Mouse (Mus musculus) layer of hippocampus, adult 8-10 months (tissue): ENCODE measurements around the gene Borcs6. TPM values are rescaled to one million over a fixed set of nuclear protein-coding genes. Genes with fewer than 3 reads are reported as not detected.
A peak's percentile ranks its signal among the peaks of the same experiment; 100 is the strongest.

Experiments used
- DNase-seq, 2 experiments: peaks; one replicate each; pipeline ENCODE4 v3.0.0; 2022; ENCODE audit warnings: low spot score in 2 of 2
- total RNA-seq, 4 experiments: library from RNA; stranded (reverse); gene quantifications; 2 replicates each; pipeline ENCODE4 v1.2.4; 2022

Borcs6 gene
- total RNA-seq, 4 experiments from 2014 or later = 30.8 to 33.3 (median 31.5) TPM

DNA sequence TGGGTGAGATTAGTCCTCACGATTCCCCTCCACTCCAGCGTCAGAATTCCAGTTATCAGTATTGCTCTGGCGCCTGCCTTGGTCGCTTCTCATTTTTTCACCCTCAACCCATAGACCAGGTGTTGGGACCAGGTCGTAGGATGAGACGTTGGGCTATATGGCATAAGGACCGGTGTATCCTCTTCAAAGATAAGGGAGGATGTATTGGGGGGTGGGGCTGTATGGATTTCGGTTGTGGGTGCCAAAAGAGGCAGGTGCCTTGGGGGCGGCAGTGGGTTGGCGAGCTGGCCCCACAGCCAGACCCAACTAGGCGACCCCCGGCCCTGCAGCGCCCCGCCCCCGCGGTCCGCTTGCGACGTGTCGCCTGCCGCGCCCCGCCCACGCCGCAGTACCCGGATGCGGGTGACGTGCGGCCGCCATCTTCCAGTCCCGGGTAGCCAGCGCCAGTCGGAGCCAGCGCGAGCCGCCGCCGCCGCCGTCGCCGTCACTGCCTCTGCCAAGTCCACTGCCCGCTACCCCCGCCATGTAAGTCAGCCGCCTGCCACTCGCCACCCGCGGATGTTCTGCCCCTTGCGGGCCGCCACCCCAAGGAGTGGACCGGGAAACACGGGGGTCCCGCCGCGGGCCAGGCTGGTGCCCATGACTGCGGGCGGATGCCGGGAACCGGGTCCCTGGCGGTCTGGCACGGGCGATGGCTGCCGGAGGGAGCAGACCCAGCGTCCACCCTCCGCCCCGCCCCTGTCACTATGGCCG, 28.8 kb downstream of the Borcs6 start, which contains the start of gene Vamp2:
TSS of gene Vamp2 (plus strand) at position 388 of the 753 bp plus-strand sequence.
- peak; percentile 84 to 92 for DNase-seq

DNA sequence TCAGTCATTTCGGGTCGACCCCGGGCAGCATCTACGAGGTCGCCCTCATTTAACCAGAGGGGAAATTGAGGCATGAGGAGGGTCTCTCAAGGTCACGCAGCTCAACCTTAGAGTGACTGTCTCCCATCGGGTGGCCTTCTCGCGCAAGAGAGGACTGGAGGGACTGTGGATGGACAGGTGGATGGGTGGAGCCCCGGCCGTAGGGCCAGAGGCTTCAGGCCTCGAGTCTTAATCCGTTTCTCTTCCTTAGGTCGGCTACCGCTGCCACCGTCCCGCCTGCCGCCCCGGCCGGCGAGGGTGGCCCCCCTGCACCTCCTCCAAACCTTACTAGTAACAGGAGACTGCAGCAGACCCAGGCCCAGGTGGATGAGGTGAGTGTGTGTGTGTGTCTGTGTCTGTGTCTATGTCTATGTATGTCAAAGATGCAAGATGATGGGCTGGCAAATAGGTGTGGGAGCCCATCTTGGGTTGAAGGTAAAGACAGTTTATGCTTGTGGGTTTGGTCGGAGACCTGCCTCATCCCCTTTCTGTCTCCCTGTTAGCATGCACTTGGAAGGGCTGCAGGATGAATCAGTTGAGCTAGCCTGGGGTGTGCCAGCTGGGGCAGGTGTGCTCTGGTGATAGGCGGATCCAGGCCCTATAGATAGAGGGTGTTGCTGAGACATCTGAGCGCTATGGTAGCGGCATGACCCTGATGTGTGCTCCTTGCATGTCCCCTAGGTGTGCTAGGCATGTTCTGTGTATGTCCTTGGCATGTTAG, 29.5 kb downstream of the Borcs6 start:
- DNase-seq = peak; percentile 18 to 27

DNA sequence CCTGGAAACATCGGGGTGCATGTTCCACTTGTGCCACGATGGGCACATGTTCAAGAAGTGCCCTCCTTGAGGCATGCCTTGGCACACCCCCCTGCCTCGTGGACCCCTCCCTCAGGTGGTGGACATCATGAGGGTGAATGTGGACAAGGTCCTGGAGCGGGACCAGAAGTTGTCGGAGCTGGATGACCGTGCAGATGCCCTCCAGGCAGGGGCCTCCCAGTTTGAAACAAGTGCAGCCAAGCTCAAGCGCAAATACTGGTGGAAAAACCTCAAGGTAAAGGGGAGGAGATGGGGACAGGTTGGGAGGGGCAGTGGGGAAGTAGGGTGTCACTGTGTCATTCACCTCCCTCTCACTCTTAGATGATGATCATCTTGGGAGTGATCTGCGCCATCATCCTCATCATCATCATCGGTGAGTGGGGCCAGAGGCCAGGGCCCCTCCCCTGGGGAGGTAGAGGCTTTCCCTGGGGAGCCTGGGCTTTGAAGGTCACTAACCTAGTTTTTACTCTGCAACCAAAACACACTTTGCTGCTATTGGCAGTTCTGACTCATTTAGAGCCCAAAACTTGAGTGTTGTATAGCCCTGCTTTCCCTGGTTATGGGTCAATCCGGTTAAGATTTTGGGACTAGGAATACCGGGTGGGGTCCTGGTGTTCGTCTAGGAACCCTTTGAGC, 30.2 kb downstream of the Borcs6 start:
- DNase-seq = peak in 1 of 2 experiments; percentile 47

DNA sequence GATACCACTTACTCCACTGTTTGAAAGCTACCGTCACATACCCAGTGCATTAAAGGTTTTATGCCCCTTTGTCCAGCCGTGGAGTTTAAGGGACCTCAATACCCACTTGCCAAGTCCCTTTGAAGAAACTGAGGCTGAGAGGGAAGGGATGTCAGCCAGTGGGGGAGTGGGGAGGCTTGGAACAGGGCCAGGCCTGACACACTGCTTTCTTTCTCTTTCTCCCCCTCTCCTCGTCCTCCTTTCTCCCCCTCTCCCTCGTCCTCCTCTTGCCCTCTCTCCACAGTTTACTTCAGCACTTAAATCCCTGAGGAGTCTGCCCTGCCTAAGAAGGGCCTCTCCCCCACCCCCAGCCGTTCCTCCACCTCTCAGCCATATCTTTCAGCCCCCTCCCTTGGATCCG, 30.9 kb downstream of the Borcs6 start:
- DNase-seq = peak in 1 of 2 experiments; percentile 12

DNA sequence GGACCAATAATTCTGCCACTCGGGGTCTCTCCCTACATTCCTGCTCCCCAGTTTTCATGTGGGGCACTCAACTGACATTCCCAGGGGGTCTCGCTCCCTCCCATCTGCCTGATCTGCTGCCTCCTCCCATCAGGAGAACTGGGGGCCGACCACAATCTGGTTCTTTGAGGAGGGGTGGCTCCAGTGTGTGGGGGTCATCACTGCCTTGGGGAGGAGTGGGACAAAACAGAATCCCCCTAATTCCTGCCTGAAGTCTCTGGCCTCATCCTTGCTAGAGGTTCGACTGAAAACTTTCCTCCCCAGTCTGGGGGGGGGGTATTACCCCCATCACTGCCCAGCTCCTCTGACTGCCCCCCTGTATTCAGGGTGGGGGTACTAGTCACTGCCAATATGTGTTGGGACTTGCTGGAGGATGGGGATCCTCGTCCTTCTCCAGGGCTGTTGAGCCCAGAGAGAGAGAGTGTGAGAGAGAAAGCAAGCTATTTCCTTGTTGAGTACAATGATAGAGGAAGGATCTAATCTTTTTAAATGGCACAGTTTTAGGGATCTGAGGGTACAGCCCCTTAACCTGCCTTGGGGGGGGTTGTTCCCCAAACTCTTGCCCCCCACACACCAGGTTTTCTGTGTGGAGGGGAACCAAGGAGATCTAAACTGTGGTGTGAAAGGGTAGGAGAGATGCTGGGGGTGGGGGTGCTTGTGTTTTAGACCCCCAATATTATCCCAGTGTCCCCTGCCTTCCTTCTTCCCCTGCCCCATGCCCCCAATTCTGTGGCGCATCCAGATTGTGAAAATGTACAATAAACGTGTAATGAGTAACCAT, 32.3 kb downstream of the Borcs6 start:
- DNase-seq = no peak

DNA sequence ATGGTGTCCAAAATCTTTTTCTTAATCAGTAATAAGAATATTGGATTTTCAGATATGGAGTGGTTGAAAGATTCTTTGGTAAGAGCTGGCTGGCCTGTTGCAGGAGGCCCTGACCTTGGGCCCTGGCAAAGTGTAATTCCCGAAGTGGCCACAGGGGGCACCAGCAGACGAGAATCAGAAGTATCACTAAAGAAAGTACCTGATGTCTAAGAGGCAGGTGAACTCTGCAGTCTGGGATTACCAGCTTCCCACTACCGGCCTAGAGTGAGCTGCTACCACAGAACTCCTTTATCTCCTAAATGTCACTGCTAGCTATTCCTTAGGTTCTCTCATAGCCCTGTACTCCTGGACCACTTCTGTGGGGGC, 32.9 kb downstream of the Borcs6 start:
- DNase-seq = peak in 1 of 2 experiments; percentile 83

DNA sequence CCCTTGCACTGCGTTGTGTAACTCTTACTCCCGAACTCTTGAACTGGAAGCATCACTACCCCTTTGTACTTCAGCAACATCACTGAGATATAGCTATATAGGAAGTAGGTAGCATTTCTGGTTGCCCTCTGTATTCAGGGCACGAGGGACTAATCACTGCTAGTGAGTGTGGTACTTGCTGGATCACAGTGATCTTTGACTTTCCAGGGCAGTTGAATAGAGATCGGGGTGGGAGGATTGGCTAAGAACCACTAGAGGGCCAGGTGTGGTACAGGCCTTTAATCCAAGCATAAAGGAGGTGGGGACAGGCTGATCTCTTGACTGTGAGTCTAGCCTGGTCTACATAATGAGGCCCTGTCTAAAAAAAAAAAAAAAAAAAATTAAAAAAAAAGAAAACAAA, 33.4 kb downstream of the Borcs6 start:
- DNase-seq = peak in 1 of 2 experiments; percentile 8

DNA sequence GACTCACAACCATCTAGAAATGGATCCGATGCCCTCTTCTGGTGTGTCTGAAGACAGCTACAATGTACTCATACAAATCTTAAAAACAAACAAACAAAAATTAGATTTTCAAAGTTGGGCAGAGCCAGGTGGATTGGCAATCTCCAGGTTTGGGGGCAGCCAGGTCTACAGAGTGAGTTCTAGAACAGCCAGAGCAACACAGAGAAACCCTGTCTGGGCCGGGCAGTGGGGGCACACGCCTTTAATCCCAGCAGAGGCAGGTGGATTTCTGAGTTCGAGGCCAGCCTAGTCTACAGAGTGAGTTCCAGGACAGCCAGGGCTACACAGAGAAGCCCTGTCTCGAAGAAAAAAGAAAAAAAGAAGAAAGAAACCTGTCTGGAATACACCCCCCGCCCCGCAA, 34.3 kb downstream of the Borcs6 start:
- peak in 1 of 2 experiments; percentile 23 for DNase-seq

DNA sequence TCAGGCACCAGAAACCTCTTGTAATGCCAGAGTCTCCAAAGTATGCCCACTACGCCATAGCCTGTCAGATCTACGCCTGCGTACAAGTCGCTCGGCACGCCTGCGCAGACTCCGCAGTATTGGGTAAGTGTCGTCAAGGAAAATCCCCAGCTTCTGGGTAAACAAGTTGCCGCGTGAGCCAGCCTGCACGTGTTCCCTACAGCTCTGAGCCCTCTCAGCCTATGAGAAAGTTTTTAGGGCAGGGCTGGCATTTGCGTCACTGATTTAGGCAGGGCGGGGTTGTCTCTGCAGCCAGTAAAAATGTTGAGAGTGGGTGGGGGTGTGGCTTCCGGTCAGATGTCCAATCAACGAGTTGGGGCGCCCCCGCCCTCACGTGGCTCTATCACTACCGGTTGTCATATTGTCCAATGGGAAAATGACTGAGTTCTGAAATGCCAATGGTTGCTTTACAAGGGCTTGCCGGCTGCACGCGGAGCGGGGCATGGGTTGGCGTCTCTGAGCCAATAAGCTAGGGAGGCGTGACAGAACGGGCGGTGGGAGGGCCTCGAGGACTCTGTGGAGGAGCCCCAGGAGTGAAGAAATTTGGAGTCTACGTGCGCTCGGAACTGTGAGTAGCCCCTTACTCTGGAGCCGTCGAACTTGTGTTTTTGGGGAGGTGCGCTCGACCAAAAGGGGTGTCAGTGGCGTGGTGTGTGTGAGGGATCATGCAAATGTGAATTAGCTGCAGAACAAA, 35.3 kb downstream of the Borcs6 start, which contains the start of gene Per1:
TSS of gene Per1 (plus strand) at position 521 of the 733 bp plus-strand sequence.
- DNase-seq = peak; percentile 100

DNA sequence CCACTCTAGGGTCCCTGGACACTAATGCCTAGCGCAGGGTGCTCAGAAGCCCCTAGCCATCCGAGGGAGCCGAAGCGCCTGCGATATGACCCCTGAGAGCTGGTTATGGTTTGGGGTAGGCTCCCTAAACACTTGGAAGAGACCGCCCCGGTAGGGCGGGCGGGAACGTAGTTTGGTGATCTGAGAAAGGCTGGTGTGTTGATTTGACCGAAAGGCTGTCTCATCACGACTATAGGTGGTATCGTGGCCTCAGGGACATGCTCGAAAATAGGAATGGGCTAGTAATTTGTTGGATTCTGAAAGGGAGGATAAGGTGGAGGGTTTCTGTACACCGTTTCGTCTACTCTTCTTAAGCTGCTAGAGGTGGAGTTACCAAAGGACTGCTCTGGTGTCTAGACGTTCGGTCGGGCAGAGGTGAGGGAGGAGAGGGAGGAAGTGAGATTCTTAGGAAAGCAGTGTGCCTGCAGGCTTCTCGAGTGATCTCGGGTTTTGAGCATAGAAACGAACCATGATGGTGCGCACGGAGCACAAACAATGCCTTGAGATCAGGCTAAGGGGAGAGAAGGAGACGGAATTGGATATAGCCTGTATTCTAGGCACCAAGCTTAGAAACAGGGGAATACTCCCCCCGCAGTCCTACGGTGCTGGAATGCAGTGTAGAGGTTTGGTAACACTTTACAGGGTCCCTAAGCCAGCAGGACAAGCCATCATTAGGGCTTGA, 36.2 kb downstream of the Borcs6 start:
- DNase-seq = peak in 1 of 2 experiments; percentile 31

DNA sequence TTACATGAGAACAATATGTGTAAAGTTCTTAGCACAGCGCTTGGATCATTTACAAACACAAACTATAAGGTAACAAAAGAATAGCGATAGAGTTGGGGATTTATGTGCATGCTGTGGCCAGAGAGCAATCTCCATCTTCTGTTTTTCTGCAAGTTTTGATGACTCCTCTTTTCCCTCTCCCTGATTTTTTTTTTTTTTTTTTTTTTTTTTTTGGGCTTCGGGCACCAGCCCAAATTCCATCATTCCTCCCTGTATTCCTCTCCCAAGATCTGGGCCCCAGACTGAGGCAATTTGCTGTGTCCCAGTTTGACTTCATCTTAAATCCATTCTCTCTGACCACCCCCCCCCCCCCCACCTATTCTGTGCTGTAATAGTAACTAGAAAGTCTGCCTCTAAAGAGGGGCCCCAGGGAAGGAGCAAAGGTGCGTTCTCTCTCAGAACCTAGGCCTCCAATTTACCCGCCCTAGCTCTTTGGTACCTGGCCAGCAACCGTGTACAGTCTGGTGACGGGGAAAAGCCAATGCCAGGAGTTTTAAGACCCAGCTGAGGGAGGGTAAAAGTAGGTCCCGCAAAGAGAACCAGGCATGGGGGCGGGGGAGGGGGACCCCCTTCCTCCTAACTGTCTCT, 37.0 kb downstream of the Borcs6 start:
- no peak for DNase-seq

DNA sequence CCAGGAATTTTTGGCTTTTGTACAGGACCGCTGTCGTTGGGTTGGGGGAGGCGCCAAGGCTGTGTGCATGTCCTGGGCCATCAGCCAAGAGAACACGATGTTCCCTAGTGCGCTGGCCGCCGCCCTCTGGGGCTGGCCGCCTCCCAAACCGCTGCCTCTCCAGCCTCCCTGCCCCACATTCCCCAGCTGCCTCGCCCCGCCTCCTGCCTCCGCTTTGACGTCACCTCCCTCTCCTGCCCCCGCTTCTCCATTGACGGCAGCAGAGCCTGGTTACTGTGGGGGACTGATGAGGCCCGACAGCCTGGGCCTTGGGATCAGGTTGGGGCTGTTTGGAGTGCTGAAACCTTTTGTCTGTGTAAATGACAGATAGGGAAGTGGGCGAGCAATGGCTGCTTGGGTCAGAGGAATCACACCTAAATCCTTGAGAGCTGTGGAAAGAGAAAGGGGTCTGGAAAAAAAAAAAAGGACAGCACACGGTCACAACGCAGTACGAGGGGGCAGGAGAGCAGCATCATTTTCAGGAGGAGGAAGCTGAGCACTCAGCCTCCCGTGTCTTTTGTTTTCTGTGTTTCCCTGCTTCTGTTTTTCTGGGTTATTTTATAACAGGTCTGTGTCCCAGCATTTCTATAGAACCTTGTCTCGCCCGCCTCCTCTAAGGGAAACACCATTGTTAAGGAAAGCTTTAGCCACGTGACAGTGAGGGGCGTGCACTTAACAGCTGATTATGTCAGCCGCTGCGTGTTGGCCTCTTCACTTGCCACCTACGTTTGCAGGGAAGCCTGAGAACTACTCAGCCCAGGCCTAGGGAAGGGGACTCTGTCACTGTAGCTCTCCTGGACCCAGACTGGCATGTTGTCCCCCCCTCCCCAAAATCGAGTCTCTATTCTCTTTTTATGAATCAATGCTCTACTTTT, 37.7 kb downstream of the Borcs6 start:
- DNase-seq = peak; percentile 96 to 97

DNA sequence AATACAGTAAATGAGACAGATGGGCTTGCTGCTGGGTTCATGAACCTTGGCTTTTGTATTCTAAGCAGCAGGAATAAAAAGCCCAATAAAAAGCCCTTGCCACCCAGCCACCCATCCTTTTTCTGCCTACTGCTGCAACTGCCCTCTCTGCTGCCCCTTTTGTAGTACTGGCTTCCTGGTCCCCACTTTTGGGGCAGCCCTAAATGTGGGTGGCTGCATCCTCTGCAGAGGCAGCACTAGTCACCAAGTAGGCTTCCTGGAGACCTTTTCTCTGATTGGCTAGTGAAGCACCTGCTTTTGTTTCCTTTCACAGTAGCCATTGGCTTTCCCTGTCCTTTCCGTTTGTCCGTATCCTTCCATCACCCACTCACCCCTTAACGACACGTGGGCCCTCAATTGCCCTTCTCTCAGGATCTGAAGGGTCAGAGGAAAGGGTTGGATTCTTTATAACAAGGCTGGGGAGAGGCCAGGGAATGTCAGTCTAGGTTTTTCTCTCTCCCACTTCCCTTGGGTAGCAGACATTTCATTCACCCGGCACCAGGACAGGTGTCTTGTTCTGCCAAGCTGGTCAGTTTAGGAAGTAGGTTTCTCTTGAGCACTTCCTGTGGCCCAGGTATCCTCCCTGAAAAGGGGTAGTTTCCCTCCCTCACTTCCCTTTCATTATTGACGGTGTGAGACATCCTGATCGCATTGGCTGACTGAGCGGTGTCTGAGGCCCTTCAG, 38.7 kb downstream of the Borcs6 start:
- DNase-seq = peak; percentile 17 to 24

DNA sequence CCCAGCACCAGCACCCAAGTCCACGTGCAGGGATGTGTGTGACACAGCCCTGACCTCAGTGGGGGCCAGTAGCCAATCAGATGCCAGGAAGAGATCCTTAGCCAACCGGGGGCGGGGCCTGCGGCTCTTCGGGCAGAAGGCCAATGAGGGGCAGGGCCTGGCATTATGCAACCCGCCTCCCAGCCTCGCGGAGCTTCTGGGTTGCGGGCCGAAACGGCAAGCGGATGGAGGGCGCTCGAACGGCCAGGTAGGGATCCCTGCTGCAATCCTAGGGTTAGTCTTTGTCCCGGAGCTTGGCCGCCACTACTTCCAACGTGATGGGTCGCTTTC, 39.2 kb downstream of the Borcs6 start:
- DNase-seq = peak; percentile 94 to 96

DNA sequence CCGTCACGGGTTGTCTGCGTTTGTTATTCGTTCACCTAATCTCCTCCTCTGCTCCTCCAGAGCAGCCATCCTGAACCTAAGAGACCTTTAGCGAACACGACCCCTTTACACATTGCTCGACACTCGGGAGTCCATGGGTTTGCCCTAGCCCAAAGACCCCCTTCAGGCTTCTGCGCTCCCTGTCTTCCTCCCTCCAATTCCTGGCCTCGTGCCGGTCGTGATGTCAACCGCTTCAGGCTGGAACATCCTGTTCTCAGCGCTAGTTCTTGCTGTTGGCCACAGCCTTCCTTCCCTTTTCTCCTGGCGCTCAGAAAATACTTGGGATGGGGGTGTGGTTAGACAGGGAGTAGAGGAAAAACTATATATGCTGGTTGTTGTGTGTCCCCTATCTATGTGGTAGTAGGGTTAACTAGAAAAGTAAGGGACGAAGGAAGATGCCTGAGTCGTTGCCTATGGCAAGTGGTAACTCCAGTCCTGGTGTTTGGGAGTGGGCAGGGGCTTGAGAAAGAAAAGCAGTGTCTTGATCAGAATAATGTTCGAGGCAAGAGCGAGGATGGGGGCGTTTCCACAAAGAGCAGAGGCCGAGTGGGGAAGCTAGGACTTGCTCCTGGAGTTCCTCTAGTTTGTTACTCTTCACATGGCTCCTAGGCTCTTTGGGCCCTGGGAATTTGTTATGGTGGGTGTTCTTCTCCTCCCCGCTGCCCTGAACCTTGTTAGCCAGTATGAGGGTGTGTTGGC, 39.8 kb downstream of the Borcs6 start:
- peak; percentile 65 to 66 for DNase-seq

DNA sequence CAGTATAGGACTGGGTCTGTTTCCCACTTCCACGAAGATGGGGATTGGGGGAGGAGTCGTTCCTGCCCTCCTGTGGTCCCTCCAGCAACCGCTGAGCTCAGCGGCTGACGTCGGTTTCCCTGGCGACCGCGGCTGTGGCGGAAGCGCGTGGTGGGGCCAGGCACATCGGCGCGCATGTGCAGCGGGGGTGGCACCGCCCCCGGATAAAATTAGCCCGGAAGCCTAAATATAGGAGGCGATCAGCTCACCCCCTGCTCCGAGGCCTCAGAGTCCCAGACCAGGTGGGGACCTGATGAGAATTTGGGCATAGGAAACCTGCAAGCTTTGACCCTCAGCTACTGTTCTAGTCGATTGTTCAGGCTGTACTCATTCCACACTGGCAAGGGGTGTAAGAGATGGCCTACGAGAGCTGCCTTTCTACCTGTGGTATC, 40.4 kb downstream of the Borcs6 start:
- peak; percentile 89 to 91 for DNase-seq
